Mouse (Mus musculus): ENCODE results near the gene Slc7a8.

- TF ChIP-seq CTCF (IDR thresholded peaks at IDR 0.05; ENCODE audit: borderline replicate concordance, extremely low read depth, insufficient read depth, insufficient read length): no peak
- TF ChIP-seq POLR2A (IDR thresholded peaks at IDR 0.05; ENCODE audit: borderline replicate concordance, extremely low read depth, insufficient read depth, insufficient read length, poor library complexity, severe bottlenecking): no peak
Measured at GRCm38 (mm10) chr14:54780084-54780483, 1.7 kb downstream of the Slc7a8 start.

All from brain, embryonic 14.5 days (tissue).